Mouse (Mus musculus) retina, embryonic 14.5 days (tissue): ENCODE data around the gene Lrrc45.
A peak's percentile ranks its signal among the peaks of the same experiment; 100 is the strongest.
"Not testable (repeated sequence)": the region's sequence is repeated elsewhere in the genome, so short reads cannot be mapped to it uniquely, and the experiment has no call there.

Experiments
- DNase-seq: peaks from one replicate; pipeline ENCODE4 v3.0.0-alpha.2; 2015; ENCODE audit warnings: low spot score

Gene Lrrc45

DNA sequence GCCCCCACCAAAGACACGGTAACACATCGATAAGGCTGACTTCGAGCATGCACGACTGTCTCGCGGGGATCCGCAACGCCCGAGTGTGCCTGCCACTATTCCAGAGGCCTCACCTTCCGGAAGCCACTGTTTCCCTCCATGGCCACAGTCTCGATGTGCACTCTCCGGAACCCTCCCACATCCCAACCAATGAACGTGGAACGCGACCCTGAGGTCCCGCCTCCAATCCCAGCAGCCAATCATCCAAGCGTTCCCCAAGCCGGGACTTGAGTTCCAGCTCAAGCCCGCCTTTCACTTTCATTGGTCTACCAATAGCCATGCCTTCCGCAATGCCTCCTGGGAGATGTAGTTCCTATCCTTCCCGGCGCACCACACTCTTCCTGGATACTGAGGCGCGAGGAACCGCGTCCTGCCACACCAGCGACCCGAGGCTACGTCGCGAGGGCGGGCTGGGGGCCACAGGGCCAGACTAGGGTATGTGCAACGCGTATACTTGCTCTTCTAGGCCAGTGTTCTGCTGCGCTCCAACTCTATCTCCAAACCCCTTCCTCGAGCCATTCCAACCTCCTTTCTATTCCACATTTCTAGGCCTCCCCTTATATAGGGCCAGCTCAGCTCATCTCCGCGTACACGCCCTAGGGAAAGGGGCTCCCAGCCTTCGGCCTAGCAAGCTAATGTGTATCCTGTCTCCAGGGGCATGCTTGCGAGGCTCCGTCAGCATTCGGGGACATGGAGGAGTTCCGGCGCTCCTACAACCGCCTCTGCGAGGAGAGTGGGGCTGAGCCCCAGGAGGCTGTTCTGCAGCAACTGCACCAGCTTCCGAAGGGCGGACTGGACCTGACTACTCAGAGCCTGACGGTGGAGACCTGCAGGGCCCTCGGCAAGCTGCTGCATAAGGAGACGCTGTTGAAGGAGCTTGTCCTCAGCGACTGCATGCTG, at the start of gene Lrrc45, which contains the start of gene Cenpx:
TSS of gene Lrrc45 (plus strand) at position 346 of the 939 bp plus-strand sequence.
TSS of gene Cenpx (minus strand) at position 159 of the 939 bp plus-strand sequence.
- peak; percentile 99 for DNase-seq

DNA sequence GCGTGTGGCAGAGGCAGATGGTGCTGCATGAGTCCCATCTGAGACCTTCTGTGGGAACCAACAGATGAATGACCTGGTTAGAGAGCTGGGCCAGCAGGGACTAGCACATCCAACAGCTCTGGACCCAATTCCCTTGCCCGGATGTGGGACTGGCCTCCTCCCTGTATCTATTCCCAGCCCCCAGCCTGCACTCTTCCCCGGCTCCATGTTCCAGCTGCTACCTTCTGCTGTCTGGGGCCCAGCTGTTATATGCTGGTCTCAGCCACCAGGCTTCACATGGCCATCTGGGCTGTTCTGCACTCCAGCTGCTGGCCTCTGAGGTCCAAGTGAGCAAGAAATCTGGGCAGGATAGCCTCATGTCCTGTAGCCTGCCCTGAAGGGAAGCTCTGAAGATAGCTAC, 48.3 kb upstream of the Lrrc45 start:
- peak; percentile 59 for DNase-seq

DNA sequence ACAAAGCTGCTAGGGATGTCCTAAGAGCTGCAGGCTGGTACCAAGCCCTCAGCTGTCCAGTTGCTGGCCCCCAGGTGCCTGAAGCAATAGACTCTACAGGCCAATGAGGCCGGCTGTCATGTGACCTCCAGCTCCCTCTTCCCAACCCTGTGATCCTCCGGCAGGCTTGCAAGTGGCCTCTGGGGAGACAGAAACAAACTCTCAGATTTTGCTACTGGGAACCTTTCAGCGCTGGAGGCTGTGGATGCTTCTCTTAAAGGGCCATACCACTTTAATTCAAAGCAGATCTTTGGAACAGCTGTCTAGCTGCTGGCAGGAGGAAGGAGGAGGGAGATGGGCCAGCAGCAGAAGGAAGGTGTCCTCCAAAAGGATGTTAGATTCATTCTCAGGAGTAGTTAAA, 47.1 kb upstream of the Lrrc45 start:
- peak; percentile 32 for DNase-seq

DNA sequence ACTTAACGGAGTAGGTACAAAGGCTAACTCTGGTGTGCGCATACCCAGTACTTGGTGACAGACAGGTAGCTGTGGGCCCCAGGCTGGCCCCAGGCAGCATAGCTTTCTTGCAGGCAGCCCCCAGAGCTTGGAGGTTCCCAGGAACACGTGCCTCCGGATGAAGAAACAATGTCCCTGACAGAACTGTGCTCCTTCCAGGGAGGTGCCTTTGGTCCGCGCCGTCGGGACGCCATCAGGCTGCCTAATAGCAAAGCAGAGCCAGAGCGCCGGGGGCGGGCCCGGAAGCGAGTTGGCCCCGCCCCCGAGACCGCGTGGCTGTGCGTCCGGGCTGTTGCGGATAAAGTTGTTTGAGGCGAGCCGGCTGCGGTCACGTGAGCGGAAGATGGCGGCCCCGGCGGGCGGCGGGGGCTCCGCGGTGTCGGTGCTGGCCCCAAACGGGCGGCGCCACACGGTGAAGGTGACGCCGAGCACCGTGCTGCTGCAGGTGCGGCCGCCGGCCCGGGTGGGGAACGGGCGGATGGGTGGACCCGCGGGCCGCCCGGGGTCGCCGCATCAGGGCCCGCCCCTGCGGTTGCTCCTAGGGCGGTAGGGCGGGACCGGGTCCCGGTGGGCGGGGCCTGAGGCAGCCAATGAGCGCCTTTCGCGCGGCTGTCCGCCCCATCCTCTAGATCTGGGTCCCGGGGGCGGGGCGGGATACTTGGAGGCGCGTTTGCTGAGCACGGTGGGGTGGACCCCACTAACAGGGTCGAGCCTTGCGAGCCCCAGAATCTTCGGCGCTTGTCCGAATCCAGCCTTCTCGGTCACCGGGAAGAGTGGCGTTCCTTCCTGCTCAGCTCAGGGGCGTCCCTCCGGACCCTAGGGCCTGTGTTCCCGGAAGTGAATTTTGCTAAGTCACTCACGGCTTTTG, 40.8 kb upstream of the Lrrc45 start, which contains the start of gene Aspscr1:
TSS of gene Aspscr1 (plus strand) at position 287 of the 907 bp plus-strand sequence.
- peak; percentile 97 for DNase-seq

DNA sequence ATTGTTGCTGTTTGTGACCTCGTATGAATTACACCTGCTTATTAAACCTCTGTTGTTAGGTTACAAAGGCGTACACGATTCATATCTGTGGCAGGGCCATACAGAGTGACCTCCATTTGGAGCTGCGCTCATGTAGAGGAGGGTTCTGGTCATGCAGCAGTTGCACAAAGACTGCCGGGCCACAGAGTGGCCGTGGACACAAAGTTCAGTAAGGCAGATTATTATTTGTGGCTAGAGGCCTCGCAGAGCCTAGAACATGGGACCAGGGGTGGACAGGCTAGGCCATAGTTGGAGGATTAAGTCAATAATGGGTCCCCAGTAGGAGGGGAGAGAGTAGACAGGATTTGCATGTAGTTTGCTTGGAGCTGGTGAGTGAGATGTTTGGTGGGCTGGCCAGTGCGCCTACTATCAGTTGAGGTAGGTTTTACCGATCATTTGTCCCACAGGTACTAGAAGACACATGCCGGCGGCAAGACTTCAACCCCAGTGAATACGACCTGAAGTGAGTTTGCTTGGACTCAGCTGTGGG, 40.1 kb upstream of the Lrrc45 start:
- DNase-seq, result no peak

DNA sequence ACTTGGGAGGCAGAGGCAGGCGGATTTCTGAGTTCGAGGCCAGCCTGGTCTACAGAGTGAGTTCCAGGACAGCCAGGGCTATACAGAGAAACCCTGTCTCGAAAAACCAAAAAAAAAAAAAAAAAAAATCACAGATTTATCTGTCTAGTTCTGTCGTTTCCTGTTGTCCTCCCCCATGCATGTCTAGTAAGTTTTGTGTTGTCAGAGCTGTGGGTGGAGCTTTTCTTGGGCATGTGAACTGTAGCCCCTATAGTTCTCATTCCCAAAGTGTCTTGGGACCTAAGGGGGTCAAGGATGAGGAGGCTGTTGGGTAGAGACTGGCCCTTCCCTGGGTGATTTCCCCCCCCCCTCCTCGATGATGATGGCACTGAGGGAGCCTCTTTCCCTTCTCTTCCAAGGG, 37.9 kb upstream of the Lrrc45 start:
- not testable (repeated sequence) for DNase-seq

DNA sequence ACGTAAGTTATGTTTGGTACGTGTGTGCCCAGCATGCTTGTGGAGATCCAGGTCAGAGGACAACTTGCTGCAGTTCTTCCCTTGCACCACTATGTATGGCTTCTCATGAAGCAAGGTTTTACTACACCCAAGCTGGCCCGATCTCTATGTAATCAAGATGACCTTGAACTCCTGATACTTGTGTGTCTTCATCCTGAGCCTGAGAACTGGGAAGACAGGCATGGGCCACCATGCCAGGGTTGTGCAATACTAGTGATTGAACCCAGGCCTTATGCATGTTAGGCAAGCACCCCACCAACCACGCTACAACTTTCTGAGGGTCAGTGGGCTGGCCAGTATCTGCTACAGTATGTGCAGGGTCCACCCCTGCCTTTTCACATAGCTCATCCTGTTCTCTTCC, 36.8 kb upstream of the Lrrc45 start:
- no peak for DNase-seq

DNA sequence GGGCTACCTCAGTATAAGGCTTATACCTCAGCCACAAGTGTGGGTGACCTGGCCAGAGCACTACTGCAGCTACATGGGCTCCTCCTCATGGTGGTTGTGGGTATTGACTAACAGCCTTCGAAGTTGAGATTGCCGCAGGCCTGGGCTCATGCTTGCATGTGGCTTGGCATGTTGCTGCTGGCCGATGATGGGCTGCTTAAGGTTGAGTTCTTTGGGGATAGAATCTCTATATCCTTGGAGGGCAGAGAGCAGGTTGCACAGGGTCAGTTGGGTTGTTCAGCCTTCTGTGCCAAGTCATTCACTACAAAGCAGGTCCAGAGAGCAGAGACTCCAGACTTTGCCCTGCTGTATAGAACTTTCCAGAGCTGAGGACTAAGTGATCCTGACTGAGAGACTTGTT, 33.8 kb upstream of the Lrrc45 start:
- DNase-seq, result peak; percentile 48

DNA sequence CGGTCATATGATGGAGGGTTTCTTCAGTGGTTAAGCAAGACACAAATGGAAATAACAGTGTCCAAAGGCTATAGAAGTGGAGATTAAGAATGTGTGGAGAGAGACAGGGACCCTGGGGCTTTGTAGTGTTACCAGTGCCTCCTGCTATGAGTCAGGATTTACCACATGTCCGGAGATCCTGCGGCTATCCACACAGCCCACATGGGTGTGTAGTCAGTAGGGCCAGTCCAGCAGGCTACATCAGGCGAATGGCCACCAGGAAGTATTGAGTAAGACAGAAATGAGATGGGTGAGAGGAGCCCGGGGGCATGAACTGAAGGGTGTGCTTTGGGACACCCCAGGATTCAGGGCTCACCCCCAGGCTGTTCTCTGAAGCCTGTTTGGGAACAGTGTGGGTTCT, 31.0 kb upstream of the Lrrc45 start:
- no peak for DNase-seq

DNA sequence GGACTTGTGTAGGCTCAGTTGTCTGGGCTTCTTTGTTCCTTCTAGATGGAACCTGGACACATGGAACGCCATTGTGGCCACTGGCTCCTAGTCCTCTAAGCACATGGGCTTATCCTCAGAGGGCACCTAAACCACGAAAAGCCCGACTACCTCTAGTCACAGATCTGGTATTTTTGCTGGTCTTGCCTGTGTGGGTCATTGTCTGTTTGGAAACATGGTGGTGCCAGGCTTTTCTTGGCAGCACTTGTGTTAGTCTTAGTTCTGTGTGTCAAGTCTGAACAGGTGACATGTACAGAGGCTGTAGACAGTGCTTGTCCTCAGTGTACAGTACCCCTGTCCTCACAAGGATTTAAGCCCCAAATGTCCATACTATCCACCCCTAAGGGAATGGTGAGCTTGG, 30.2 kb upstream of the Lrrc45 start:
- DNase-seq, result no peak

DNA sequence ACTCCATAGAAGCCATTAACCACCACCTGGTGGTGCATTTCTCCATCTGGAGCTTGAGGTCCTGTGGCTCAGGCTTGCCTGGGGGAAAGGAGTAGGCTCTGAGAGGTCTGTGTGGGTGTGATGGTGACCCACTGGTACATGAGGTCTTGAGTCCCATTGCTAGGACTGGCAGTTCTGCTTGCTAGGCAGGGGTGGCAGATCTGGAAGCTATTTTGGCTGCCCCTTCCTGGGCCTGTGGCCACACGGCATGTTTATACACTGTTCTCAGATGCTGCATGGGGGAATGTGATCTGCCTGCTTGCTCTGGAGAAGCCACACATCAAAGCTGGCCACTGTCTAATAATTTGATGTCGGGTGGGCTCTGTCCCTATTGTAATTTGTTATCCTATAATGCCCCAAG, 29.6 kb upstream of the Lrrc45 start:
- no peak for DNase-seq

DNA sequence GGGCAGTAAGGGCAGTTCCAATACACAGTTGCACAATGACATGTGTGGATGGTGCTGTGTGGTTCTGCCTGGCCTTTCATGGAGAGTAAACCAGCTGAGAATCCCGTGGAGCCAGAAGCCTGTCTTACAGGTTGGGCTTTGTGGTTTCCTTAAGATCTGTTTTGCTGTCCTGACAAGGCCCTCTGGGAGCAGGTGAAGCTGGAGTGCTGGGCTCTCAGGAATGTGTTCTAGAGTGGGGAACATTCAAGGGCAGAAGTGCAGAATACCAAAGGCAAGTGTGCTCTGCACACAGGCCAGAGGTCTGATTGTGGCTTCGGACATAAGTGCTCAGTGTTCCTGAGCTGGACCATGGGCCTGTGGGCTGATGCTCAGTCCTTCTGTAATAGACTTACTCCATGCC, 29.1 kb upstream of the Lrrc45 start:
- no peak for DNase-seq

DNA sequence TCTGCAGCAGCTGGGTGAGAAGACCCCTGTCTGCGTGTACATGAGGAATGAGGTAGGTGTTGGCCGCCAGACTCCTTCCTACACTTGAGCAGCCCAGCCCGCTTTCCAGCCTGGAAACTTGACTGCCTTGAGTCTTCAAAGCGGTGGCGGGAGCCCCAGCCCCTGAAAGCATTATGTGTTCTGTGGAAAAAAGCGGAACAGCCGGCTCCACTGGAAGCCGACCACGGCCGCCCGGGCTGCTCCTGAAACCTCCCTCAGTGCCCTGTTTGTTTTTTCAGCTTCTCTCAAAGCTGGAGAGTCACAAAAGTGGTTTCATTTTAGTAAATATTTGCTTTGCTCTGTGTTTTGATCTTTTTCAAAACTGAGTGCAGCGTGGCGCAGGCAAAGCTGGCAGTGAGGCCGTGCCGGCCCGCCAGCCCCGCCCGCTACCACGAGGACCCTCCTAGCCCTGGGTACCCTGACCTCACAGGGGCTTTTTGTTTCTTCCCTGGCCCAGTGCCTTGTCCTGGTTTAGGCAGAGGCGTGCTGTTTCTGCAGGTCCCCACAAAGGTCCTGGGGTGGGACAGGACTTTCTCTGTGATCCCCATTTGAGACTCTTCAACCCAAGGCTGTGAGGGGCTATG, 27.0 kb upstream of the Lrrc45 start:
- DNase-seq, result no peak

DNA sequence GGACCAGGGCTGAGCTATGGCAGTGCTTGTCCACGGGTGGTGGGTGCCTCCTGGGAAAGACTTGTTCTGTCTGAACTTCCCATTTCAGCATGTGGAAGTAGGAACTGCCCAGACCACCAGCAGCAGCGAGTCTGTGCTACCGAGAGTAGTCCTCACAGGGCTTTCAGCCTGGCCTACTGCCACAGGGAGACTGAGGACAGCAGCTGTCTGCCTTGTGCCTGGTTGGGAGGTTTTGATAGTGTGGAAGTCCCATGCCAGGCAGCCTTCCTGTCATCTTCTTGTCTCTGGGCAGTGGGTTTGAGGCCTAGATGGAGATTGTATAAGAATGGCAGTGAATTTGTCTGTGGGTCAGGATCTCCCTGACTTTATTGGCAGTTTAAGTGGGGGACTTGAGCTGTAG, 24.4 kb upstream of the Lrrc45 start:
- no peak for DNase-seq

DNA sequence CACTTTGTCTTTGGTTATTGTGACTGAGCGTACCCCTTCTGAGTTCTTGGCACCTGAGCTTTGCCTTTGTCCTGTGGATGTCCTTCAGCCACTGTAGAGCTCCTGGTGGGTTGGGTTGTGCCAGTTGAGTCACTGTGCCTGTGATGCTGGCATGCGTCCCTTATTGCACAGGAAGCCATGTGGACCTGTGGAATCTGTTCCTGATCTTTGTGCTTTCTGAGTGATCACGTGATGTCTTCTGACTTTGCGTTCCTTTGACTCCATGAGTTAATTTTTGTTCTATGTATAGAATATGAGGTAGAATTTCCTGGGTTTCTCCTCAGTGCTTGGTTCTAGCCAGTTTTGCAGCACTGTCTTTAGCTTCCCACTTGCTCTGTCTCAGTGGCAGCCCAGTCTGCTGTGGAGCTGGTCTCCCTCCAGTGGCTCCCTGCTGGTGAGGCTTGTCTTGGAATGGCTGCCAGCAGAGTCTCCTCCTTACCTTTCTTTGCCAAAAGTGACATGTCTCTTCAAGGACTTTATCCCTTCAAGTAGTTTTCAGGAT, 21.2 kb upstream of the Lrrc45 start:
- DNase-seq, result no peak

DNA sequence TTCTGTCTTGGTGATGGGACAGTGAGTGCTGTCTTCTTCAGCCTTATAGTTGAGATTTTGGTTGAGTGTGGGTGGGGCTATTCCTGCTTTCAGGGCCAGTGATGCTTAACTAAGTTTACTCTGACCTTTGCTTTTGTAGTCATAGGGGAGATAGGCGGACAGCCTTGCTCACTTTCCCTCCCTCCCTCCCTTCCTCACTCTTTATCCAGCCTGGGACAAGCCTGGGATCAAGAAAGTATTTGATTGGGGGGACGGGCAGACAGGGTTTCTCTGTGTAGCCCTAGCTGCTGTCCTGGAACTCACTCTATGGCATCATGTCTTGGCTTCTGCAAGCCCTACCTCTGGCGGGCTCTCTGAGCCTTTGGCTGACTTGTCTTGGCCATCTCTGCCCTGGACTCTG, 20.3 kb upstream of the Lrrc45 start:
- DNase-seq, result no peak

DNA sequence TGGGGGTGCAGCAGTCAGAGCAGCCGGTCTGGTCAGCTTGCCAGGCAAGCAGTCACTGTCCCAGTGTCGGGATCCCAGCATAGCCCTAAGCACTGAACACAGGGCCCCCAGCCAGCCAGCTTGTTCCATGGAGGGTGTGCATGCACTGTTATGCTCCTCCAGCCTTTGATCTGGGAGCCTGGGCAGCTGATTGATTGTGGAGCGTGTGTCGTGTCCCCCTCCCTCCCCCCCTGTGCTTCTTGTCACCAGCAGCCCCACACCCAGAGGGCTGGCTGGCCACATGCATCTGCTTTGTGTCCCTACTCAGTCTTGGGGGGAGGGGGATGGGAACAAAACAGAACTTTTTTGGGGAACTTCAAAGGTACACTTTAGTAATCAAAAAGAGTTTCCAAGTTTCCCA, 18.5 kb upstream of the Lrrc45 start:
- no peak for DNase-seq

DNA sequence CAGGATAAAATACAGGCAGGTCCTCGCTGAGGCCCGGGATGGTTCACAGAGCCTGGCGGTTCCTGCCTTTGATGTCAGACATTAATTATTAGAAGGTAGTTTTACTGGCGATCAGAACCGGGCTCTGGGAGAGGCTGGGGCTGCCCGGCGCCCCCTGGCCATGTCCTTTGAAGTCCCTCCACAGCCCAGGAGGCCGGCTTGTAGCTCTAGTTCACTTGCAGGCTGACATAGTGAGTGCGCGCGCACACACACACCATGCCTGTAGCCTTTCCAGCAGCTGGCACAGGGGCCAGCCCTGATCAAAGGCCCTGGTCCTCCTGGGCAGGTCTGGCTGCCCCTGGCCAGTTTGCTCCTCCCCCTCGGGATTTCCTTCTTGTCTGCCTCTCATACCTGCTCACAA, 18.1 kb upstream of the Lrrc45 start:
- no peak for DNase-seq

DNA sequence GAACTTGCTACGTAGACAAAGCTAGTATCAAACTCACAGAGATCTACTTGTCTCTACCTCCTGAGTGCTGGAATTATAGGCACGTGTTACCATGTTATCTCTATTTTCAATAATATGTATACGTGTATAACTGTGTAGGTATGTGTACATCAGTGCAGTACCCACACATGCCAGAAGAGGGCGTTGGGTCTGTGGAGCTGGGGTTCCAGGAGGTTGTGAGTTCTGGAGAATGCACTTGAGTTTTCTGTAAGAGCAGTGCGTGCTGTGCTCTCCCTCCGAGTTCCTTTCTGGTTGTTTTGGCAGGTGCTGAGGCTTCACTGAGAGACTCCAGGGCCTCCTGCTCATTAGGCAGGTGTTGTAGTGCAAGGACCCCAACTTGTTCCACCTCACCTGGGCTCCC, 17.2 kb upstream of the Lrrc45 start:
- DNase-seq, result no peak

DNA sequence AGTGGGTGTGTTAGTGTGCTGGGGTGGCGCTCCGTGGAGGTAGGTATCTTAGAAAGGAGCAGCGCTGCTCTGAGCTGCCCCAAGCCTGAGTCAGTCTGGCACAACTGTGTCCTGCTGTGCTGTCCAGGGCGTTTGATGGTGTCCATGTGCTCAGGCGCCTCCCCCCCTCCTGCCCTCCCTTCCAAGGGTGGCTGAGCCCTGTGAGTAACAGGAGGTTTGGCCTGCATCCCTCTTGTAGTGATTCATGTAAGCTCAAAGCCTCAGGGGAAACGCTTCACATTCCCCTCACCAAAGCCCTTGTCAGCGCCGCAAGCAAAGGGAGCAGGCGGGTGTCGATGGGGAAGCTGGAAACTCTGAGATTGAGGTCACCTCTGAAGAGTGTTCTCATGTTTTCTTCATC, 16.0 kb upstream of the Lrrc45 start:
- no peak for DNase-seq

DNA sequence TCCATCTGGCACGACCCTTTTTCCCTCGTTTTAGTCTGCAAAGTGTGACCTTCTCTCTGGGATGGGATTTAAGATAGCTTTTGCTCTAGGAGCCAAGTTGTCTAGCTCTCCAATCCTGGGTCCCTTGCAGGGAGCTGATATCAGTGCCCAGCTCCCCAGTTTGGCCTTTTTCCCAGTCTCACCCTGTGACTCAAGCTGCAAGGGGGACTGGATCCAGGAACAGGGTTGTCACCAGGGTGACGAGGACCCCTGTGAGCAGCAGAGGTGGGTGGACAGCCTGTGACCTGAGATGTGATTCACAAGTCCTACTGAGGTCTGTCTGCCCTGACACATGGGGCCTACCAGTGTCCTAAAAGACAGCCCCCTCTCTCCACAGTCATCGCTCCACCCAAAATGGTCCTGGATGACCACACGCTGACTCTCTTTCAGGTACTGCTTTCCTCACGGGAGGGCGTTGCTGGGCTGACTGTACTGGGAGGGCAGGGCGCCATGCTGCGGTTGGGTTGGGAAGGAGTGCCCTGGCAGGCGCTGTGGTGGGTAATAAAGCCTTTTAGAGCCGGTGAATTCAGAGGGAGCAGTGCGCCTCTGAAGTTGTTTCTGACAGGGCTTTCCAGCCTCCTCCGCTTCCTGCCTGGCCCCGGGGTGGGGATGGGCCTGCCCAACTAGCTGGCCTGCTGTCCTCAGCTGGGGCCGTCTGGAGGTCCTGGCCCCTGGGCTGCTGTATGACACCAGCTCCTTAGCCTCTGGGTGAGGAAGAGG, 9.8 kb upstream of the Lrrc45 start:
- no peak for DNase-seq
